Mouse (Mus musculus): ENCODE results near the gene Muc1. TPM values are rescaled to one million over a fixed set of nuclear protein-coding genes. Genes with fewer than 3 reads are reported as not detected.
A peak's percentile ranks its signal among the peaks of the same experiment; 100 is the strongest.

Gene Muc1
- polyA plus RNA-seq, 1 experiment from 2014 or later, result 0.90 TPM

- H3K4me2 ChIP-seq (ENCODE audit: low read depth, low read length), result peak overlapping the region; percentile 39
- WGBS, result 72% methylated on average over 11 of the region's 11 CpGs
- H3K9ac ChIP-seq (replicated peaks; ENCODE audit: low read length), result peak overlapping the region; percentile 54; the same call in 1 of the 2 replicates
- H3K4me1 ChIP-seq (ENCODE audit: control insufficient read depth, insufficient read depth, low read length), result peaks cover 6% of the 10 kb centered on the region
- peak overlapping the region; percentile 52; the same call in 1 of the 2 replicates for H3K4me3 ChIP-seq (ENCODE audit: low read depth, low read length)
- peak overlapping the region; percentile 20; the same call in 1 of the 2 replicates for H3K27ac ChIP-seq (replicated peaks; ENCODE audit: low read depth, low read length)
- no peaks in the 10 kb centered on the region for H3K27me3 ChIP-seq (ENCODE audit: control insufficient read depth, insufficient read depth, low read length)
- no peak for DNase-seq (ENCODE audit: low spot score)
- ATAC-seq (replicated peaks; ENCODE audit: insufficient number of reproducible peaks, low FRiP score, low TSS enrichment, low read depth), result no peak
- H3K9me3 ChIP-seq (replicated peaks; ENCODE audit: control insufficient read depth, low read length), result no peaks in the 10 kb centered on the region
- no peaks in the 10 kb centered on the region; the same call in 1 of the 2 replicates for H3K36me3 ChIP-seq (replicated peaks; ENCODE audit: control insufficient read depth, insufficient read depth, low read depth, low read length)
Measured at GRCm38 (mm10) chr3:89224796-89225195, 4.1 kb upstream of the Muc1 start.

GRCm38 (mm10) chr3:89225321-89225815, 3.5 kb upstream of the Muc1 start:
- Histone ChIP-seq H3K27me3 (ENCODE audit: control insufficient read depth, insufficient read depth, low read length) (peaks cover under 1% of the 10 kb centered on the region; the same call in 1 of the 2 replicates), H3K4me2 (ENCODE audit: low read depth, low read length) (peak overlapping the region; percentile 39), H3K4me1 (ENCODE audit: control insufficient read depth, insufficient read depth, low read length) (peaks cover 6% of the 10 kb centered on the region), H3K9me3 (replicated peaks; ENCODE audit: control insufficient read depth, low read length) (no peaks in the 10 kb centered on the region), H3K4me3 (ENCODE audit: low read depth, low read length) (peak overlapping the region; percentile 52), H3K9ac (replicated peaks; ENCODE audit: low read length) (peak overlapping the region; percentile 54), H3K36me3 (replicated peaks; ENCODE audit: control insufficient read depth, insufficient read depth, low read depth, low read length) (no peaks in the 10 kb centered on the region; the same call in 1 of the 2 replicates), H3K27ac (replicated peaks; ENCODE audit: low read depth, low read length) (peak overlapping the region; percentile 20; the same call in 1 of the 2 replicates)
- ATAC-seq (replicated peaks; ENCODE audit: insufficient number of reproducible peaks, low FRiP score, low TSS enrichment, low read depth) (no peak), DNase-seq (ENCODE audit: low spot score) (no peak)
- 45% methylated on average over 12 of the region's 12 CpGs for WGBS

- 38% methylated on average over 4 of the region's 4 CpGs for WGBS
- Histone ChIP-seq H3K9me3 (replicated peaks; ENCODE audit: control insufficient read depth, low read length) (no peaks in the 10 kb centered on the region), H3K27me3 (ENCODE audit: control insufficient read depth, insufficient read depth, low read length) (peaks cover 2% of the 10 kb centered on the region; the same call in 1 of the 2 replicates), H3K4me3 (ENCODE audit: low read depth, low read length) (peak overlapping the region; percentile 52), H3K4me2 (ENCODE audit: low read depth, low read length) (peak overlapping the region; percentile 39), H3K9ac (replicated peaks; ENCODE audit: low read length) (peak overlapping the region; percentile 72), H3K4me1 (ENCODE audit: control insufficient read depth, insufficient read depth, low read length) (peaks cover 6% of the 10 kb centered on the region), H3K36me3 (replicated peaks; ENCODE audit: control insufficient read depth, insufficient read depth, low read depth, low read length) (no peaks in the 10 kb centered on the region; the same call in 1 of the 2 replicates), H3K27ac (replicated peaks; ENCODE audit: low read depth, low read length) (0 out of 2 replicates have a peak overlapping the region, but pooled peaks have one; percentile 3)
- peak; percentile 53 for ATAC-seq (replicated peaks; ENCODE audit: insufficient number of reproducible peaks, low FRiP score, low TSS enrichment, low read depth)
- peak; percentile 71 for DNase-seq (ENCODE audit: low spot score)
Measured at GRCm38 (mm10) chr3:89225918-89226317, 2.9 kb upstream of the Muc1 start.

DNA sequence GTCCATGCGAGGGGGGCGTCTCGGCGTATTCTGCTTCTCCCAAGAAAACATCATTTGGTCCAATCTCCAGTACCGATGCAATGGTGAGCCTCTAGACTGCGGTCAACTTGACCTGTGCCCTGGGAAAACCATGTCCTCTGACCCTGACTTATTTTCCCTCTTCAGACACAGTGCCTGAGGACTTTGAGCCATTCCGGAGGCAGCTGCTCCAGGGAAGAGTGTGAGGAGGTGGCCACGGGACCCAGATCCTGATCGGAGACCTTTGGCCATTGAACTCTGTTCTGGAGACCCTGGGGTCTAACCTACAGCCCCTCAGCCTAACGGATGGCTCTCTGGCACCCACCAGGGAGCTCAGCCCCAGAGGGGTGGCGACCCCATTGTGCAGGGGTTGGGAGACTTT, 2.5 kb upstream of the Muc1 start:
- peak overlapping the region; percentile 72 for H3K9ac ChIP-seq (replicated peaks; ENCODE audit: low read length)
- H3K4me3 ChIP-seq (ENCODE audit: low read depth, low read length), result peak overlapping the region; percentile 52
- 15% methylated on average over 11 of the region's 11 CpGs for WGBS
- DNase-seq (ENCODE audit: low spot score) (no peak), ATAC-seq (replicated peaks; ENCODE audit: insufficient number of reproducible peaks, low FRiP score, low TSS enrichment, low read depth) (no peak)
- no peaks in the 10 kb centered on the region; the same call in 1 of the 2 replicates for H3K36me3 ChIP-seq (replicated peaks; ENCODE audit: control insufficient read depth, insufficient read depth, low read depth, low read length)
- H3K4me1 ChIP-seq (ENCODE audit: control insufficient read depth, insufficient read depth, low read length), result peaks cover 6% of the 10 kb centered on the region
- peak overlapping the region; percentile 90 for H3K4me2 ChIP-seq (ENCODE audit: low read depth, low read length)
- H3K9me3 ChIP-seq (replicated peaks; ENCODE audit: control insufficient read depth, low read length), result no peaks in the 10 kb centered on the region
- peaks cover 2% of the 10 kb centered on the region; the same call in 1 of the 2 replicates for H3K27me3 ChIP-seq (ENCODE audit: control insufficient read depth, insufficient read depth, low read length)
- peak overlapping the region; percentile 3; the same call in 1 of the 2 replicates for H3K27ac ChIP-seq (replicated peaks; ENCODE audit: low read depth, low read length)

- Histone ChIP-seq H3K27ac (replicated peaks; ENCODE audit: low read depth, low read length) (peak within 1 kb of the TSS; percentile 59), H3K36me3 (replicated peaks; ENCODE audit: control insufficient read depth, insufficient read depth, low read depth, low read length) (no peaks in the 10 kb centered on the region; the same call in 1 of the 2 replicates), H3K4me3 (ENCODE audit: low read depth, low read length) (peak within 1 kb of the TSS; percentile 52), H3K27me3 (ENCODE audit: control insufficient read depth, insufficient read depth, low read length) (peaks cover 2% of the 10 kb centered on the region; the same call in 1 of the 2 replicates), H3K9me3 (replicated peaks; ENCODE audit: control insufficient read depth, low read length) (no peaks in the 10 kb centered on the region), H3K9ac (replicated peaks; ENCODE audit: low read length) (peak within 1 kb of the TSS; percentile 72), H3K4me2 (ENCODE audit: low read depth, low read length) (peak within 1 kb of the TSS; percentile 90), H3K4me1 (ENCODE audit: control insufficient read depth, insufficient read depth, low read length) (peaks cover 6% of the 10 kb centered on the region)
- WGBS, result 2% methylated on average over 21 of the region's 21 CpGs
- DNase-seq (ENCODE audit: low spot score) (no peak), ATAC-seq (replicated peaks; ENCODE audit: insufficient number of reproducible peaks, low FRiP score, low TSS enrichment, low read depth) (peak; percentile 8)
Measured at GRCm38 (mm10) chr3:89226900-89227299, 2.0 kb upstream of the Muc1 start, which contains the start of gene Mtx1. Gene Mtx1, minus strand, starts transcription at chr3:89227088.

DNA sequence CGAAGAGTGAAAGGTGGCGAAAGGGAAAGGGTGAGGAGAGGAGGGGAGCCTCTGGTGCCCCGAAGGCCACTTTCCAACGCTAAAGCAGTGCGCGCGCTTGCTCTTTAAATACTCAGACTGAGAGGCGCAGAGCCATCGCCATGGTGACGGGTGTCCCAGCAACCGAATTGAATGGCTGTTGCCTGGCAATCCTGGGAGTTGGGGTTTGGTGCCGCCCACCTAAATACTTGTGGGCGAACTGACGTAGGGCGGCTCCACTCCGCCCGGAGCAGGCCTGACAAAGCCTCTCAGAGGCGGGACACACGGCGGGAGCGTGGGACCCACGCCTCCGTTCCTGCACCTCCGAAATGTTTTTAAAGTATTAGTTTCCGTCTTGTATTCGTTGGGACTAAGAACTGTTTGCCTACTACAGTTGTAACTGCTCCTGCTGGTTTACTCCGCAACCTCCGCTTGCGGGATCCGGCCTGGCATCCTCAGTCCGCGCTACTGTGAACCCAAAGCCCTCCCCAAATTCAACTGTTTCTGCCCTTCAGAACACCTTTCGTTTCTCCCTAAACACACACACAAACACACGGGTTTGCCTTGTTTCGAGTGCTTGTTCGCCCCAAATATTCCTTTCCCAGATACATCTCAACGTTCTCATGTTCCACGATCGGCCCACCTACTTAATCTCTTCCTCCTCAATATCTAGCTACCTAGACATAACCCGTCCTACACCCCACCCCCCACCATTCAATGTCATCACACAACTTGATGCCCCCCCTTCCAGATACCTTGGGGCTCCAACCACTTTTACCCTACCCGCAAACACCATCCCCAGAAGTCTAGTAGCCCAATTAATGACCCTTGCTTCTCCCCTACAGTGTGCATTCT, 1.3 kb upstream of the Muc1 start:
- Histone ChIP-seq H3K27me3 (ENCODE audit: control insufficient read depth, insufficient read depth, low read length) (peaks cover 2% of the 10 kb centered on the region; the same call in 1 of the 2 replicates), H3K4me1 (ENCODE audit: control insufficient read depth, insufficient read depth, low read length) (peaks cover 6% of the 10 kb centered on the region), H3K4me3 (ENCODE audit: low read depth, low read length) (peak overlapping the region; percentile 52), H3K36me3 (replicated peaks; ENCODE audit: control insufficient read depth, insufficient read depth, low read depth, low read length) (no peaks in the 10 kb centered on the region; the same call in 1 of the 2 replicates), H3K9me3 (replicated peaks; ENCODE audit: control insufficient read depth, low read length) (no peaks in the 10 kb centered on the region), H3K4me2 (ENCODE audit: low read depth, low read length) (peak overlapping the region; percentile 90), H3K9ac (replicated peaks; ENCODE audit: low read length) (peak overlapping the region; percentile 72), H3K27ac (replicated peaks; ENCODE audit: low read depth, low read length) (peak overlapping the region; percentile 59)
- peak; percentile 69 for ATAC-seq (replicated peaks; ENCODE audit: insufficient number of reproducible peaks, low FRiP score, low TSS enrichment, low read depth)
- WGBS, result 2% methylated on average over 41 of the region's 41 CpGs
- peak; percentile 98 for DNase-seq (ENCODE audit: low spot score)

DNA sequence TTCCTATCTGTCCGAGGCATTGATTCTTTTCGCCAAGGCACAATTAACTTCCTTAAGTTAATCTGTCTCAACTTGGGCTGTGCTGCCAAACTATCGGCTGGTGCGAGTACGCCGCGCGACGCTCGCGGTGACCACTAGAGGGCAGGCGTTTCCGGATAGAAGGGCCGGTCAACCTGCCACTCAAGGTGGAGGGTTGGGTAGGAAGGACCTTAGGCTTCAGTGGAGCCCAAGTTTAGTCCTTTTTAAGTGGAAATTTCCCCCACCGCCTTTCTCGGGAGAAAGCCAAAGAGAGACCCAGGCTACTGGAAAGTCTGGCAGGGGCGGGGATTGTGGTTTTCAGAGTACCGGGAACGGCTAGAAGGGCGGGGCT, 692 bp upstream of the Muc1 start:
- Histone ChIP-seq H3K9me3 (replicated peaks; ENCODE audit: control insufficient read depth, low read length) (no peaks in the 10 kb centered on the region), H3K27me3 (ENCODE audit: control insufficient read depth, insufficient read depth, low read length) (peaks cover 2% of the 10 kb centered on the region; the same call in 1 of the 2 replicates), H3K4me2 (ENCODE audit: low read depth, low read length) (peak overlapping the region; percentile 90), H3K9ac (replicated peaks; ENCODE audit: low read length) (peak overlapping the region; percentile 72), H3K4me3 (ENCODE audit: low read depth, low read length) (peak overlapping the region; percentile 52), H3K4me1 (ENCODE audit: control insufficient read depth, insufficient read depth, low read length) (peaks cover 6% of the 10 kb centered on the region), H3K27ac (replicated peaks; ENCODE audit: low read depth, low read length) (no peak overlapping the region), H3K36me3 (replicated peaks; ENCODE audit: control insufficient read depth, insufficient read depth, low read depth, low read length) (no peaks in the 10 kb centered on the region)
- under 1% methylated on average over 19 of the region's 20 CpGs for WGBS
- peak; percentile 92 for DNase-seq (ENCODE audit: low spot score)
- peak; percentile 12; the same call in 1 of the 2 replicates for ATAC-seq (replicated peaks; ENCODE audit: insufficient number of reproducible peaks, low FRiP score, low TSS enrichment, low read depth)
